Mouse (Mus musculus) lung, embryonic 15.5 days (tissue): ENCODE measurements around the gene Pip5kl1. TPM values are rescaled to one million over a fixed set of nuclear protein-coding genes. Genes with fewer than 3 reads are reported as not detected.

Experiments
- ATAC-seq: fragments of 200-750 bp; cut with Nextera tagmentation; 2 replicates; pipeline ENCODE4 v1.8.0; 2017; ENCODE audit warnings: moderate number of reproducible peaks, borderline replicate concordance; ENCODE audit not compliant: low FRiP score, low TSS enrichment; ENCODE audit errors: extremely low read depth
- H3K27ac ChIP-seq: fragments of 300-500 bp; sonication (generic); 2 replicates; pipeline ENCODE4 v1.5.1; 2015; ENCODE audit warnings: moderate library complexity, mild to moderate bottlenecking, inconsistent platforms
- H3K27me3 ChIP-seq: fragments of 300-500 bp; sonication (generic); 2 replicates; pipeline ENCODE4 v1.6.1; 2015; ENCODE audit warnings: inconsistent platforms
- H3K36me3 ChIP-seq: fragments of 300-500 bp; sonication (generic); 2 replicates; pipeline ENCODE4 v1.6.1; 2015; ENCODE audit warnings: inconsistent platforms
- H3K4me1 ChIP-seq: fragments of 300-500 bp; sonication (generic); 2 replicates; pipeline ENCODE4 v1.6.1; 2015; ENCODE audit warnings: inconsistent platforms
- H3K4me2 ChIP-seq: fragments of 300-500 bp; sonication (generic); 2 replicates; pipeline ENCODE4 v1.6.1; 2015; ENCODE audit warnings: inconsistent platforms, mild to moderate bottlenecking, moderate library complexity
- H3K4me3 ChIP-seq: fragments of 300-500 bp; sonication (generic); 2 replicates; pipeline ENCODE4 v1.5.1; 2015; ENCODE audit warnings: mild to moderate bottlenecking, inconsistent platforms
- H3K9ac ChIP-seq: fragments of 300-500 bp; sonication (generic); 2 replicates; pipeline ENCODE4 v1.6.1; 2015; ENCODE audit warnings: inconsistent platforms
- H3K9me3 ChIP-seq: fragments of 300-500 bp; sonication (generic); 2 replicates; pipeline ENCODE4 v1.6.1; 2016; ENCODE audit warnings: inconsistent platforms
- WGBS: fragments of 180-500 bp; shearing (Covaris S2); methylation state at CpG from one replicate; pipeline ENCODE4 v1.1.7; 2015; 5-methylcytosine and 5-hydroxymethylcytosine counted together
- polyA plus RNA-seq: library from polyadenylated mRNA; unstranded; fragments of >200 nt; fragmentation: Nextera tagmentation; extraction: Ambion mirVana; gene quantifications from 2 replicates; pipeline ENCODE4 v1.2.1, GENCODE M21; 2015

The Pip5kl1 gene
- polyA plus RNA-seq, 1 experiment from 2014 or later, result 0.30 TPM

- Histone ChIP-seq H3K4me2 (peak within 1 kb of the TSS; percentile 17), H3K4me1 (peaks cover 66% of the 10 kb centered on the region), H3K9me3 (no peaks in the 10 kb centered on the region), H3K27ac (peak within 1 kb of the TSS; percentile 89), H3K36me3 (peaks cover 11% of the 10 kb centered on the region), H3K4me3 (no peak within 1 kb of the TSS), H3K9ac (no peak within 1 kb of the TSS), H3K27me3 (no peaks in the 10 kb centered on the region)
- 7% methylated on average over 7 of the region's 7 CpGs for WGBS
- 0 out of 2 replicates have a peak, but pooled peaks have one; percentile 3 for ATAC-seq
Observed at GRCm38 (mm10) chr2:32621517-32621859, 46.9 kb downstream of the Pip5kl1 start, which contains the start of gene Ak1. TSS of gene Ak1 (plus strand) at chr2:32621758.

GRCm38 (mm10) chr2:32624111-32624748, 49.6 kb downstream of the Pip5kl1 start:
- Histone ChIP-seq H3K4me1 (peaks cover 84% of the 10 kb centered on the region), H3K27me3 (no peaks in the 10 kb centered on the region), H3K27ac (peak overlapping the region; percentile 79), H3K4me2 (no peak overlapping the region), H3K4me3 (no peak overlapping the region), H3K9me3 (no peaks in the 10 kb centered on the region), H3K9ac (no peak overlapping the region), H3K36me3 (no peaks in the 10 kb centered on the region)
- WGBS, result 61% methylated on average over 5 of the region's 5 CpGs
- ATAC-seq, result no peak

- Histone ChIP-seq H3K27me3 (no peaks in the 10 kb centered on the region), H3K27ac (peak overlapping the region; percentile 79), H3K36me3 (no peaks in the 10 kb centered on the region), H3K4me1 (peaks cover 78% of the 10 kb centered on the region), H3K4me2 (peak overlapping the region; percentile 48), H3K9me3 (no peaks in the 10 kb centered on the region), H3K9ac (peak overlapping the region; percentile 29; the same call in 1 of the 2 replicates), H3K4me3 (peak overlapping the region; percentile 15)
- peak; percentile 16; the same call in 1 of the 2 replicates for ATAC-seq
- WGBS, result 2% methylated on average over 13 of the region's 13 CpGs
Observed at GRCm38 (mm10) chr2:32625212-32625872, 50.7 kb downstream of the Pip5kl1 start.

GRCm38 (mm10) chr2:32625873-32626694, 51.5 kb downstream of the Pip5kl1 start:
- ATAC-seq, result no peak; the same call in 1 of the 2 replicates
- no peaks in the 10 kb centered on the region for H3K9me3 ChIP-seq
- no peaks in the 10 kb centered on the region for H3K27me3 ChIP-seq
- WGBS, result 32% methylated on average over 5 of the region's 5 CpGs
- no peaks in the 10 kb centered on the region for H3K36me3 ChIP-seq
- no peak overlapping the region for H3K9ac ChIP-seq
- peak overlapping the region; percentile 79 for H3K27ac ChIP-seq
- H3K4me1 ChIP-seq, result peaks cover 71% of the 10 kb centered on the region
- H3K4me2 ChIP-seq, result peak overlapping the region; percentile 48
- H3K4me3 ChIP-seq, result no peak overlapping the region

GRCm38 (mm10) chr2:32627266-32628043, 52.9 kb downstream of the Pip5kl1 start:
- Histone ChIP-seq H3K9ac (no peak overlapping the region), H3K4me2 (no peak overlapping the region), H3K27me3 (no peaks in the 10 kb centered on the region), H3K4me3 (no peak overlapping the region), H3K36me3 (no peaks in the 10 kb centered on the region), H3K4me1 (peaks cover 63% of the 10 kb centered on the region), H3K9me3 (no peaks in the 10 kb centered on the region), H3K27ac (peak overlapping the region; percentile 85)
- ATAC-seq, result no peak
- 54% methylated on average over 19 of the region's 20 CpGs for WGBS

- H3K9me3 ChIP-seq, result no peaks in the 10 kb centered on the region
- H3K9ac ChIP-seq, result no peak overlapping the region
- peak overlapping the region; percentile 42 for H3K4me2 ChIP-seq
- H3K4me1 ChIP-seq, result peaks cover 63% of the 10 kb centered on the region
- 61% methylated on average over 4 of the region's 4 CpGs for WGBS
- no peaks in the 10 kb centered on the region for H3K27me3 ChIP-seq
- no peak overlapping the region for H3K4me3 ChIP-seq
- H3K27ac ChIP-seq, result peak overlapping the region; percentile 85
- no peak for ATAC-seq
- H3K36me3 ChIP-seq, result no peaks in the 10 kb centered on the region
Observed at GRCm38 (mm10) chr2:32628044-32628550, 53.5 kb downstream of the Pip5kl1 start.

- no peaks in the 10 kb centered on the region for H3K27me3 ChIP-seq
- no peaks in the 10 kb centered on the region for H3K36me3 ChIP-seq
- WGBS, result 13% methylated on average over 5 of the region's 5 CpGs
- H3K9me3 ChIP-seq, result no peaks in the 10 kb centered on the region
- peak overlapping the region; percentile 85 for H3K27ac ChIP-seq
- H3K4me2 ChIP-seq, result peak overlapping the region; percentile 42
- no peak overlapping the region for H3K4me3 ChIP-seq
- H3K4me1 ChIP-seq, result peaks cover 69% of the 10 kb centered on the region
- peak; percentile 43 for ATAC-seq
- no peak overlapping the region for H3K9ac ChIP-seq
Observed at GRCm38 (mm10) chr2:32628729-32629128, 54.1 kb downstream of the Pip5kl1 start.

- Histone ChIP-seq H3K4me1 (peaks cover 66% of the 10 kb centered on the region), H3K4me3 (no peak overlapping the region), H3K27ac (peak overlapping the region; percentile 85), H3K36me3 (no peaks in the 10 kb centered on the region), H3K4me2 (peak overlapping the region; percentile 42), H3K9ac (no peak overlapping the region), H3K9me3 (no peaks in the 10 kb centered on the region), H3K27me3 (no peaks in the 10 kb centered on the region)
- peak; percentile 23; the same call in 1 of the 2 replicates for ATAC-seq
- WGBS, result 46% methylated on average over 9 of the region's 9 CpGs
Observed at GRCm38 (mm10) chr2:32629276-32629976, 54.8 kb downstream of the Pip5kl1 start.

GRCm38 (mm10) chr2:32630036-32630435, 55.4 kb downstream of the Pip5kl1 start:
- WGBS, result 79% methylated on average over 8 of the region's 9 CpGs
- Histone ChIP-seq H3K9ac (no peak overlapping the region), H3K4me3 (no peak overlapping the region), H3K4me2 (no peak overlapping the region), H3K27me3 (no peaks in the 10 kb centered on the region), H3K36me3 (no peaks in the 10 kb centered on the region), H3K4me1 (peaks cover 60% of the 10 kb centered on the region), H3K9me3 (no peaks in the 10 kb centered on the region), H3K27ac (0 out of 2 replicates have a peak overlapping the region, but pooled peaks have one; percentile 85)
- ATAC-seq, result no peak

- 78% methylated on average over 10 of the region's 10 CpGs for WGBS
- H3K4me3 ChIP-seq, result no peak overlapping the region
- H3K27ac ChIP-seq, result no peak overlapping the region
- no peaks in the 10 kb centered on the region for H3K9me3 ChIP-seq
- H3K36me3 ChIP-seq, result no peaks in the 10 kb centered on the region
- ATAC-seq, result no peak
- no peaks in the 10 kb centered on the region for H3K27me3 ChIP-seq
- H3K9ac ChIP-seq, result no peak overlapping the region
- no peak overlapping the region for H3K4me2 ChIP-seq
- H3K4me1 ChIP-seq, result peaks cover 50% of the 10 kb centered on the region
Observed at GRCm38 (mm10) chr2:32631046-32631445, 56.4 kb downstream of the Pip5kl1 start.
